Mouse (Mus musculus): ENCODE measurements around the gene Rpl23a. TPM values are rescaled to one million over a fixed set of nuclear protein-coding genes. Genes with fewer than 3 reads are reported as not detected.

Rpl23a gene
- polyA plus RNA-seq, 1 experiment from 2014 or later = 1,263 TPM

GRCm38 (mm10) chr11:78177903-78178858, 5.2 kb downstream of the Rpl23a start:
- H3K9ac ChIP-seq (ENCODE audit: low read length) = peak overlapping the region; percentile 88
- no peaks in the 10 kb centered on the region for H3K27me3 ChIP-seq (ENCODE audit: control insufficient read depth, insufficient read depth, low read length)
- H3K4me2 ChIP-seq (ENCODE audit: low read depth, low read length) = peak overlapping the region; percentile 94
- H3K4me1 ChIP-seq (ENCODE audit: control insufficient read depth, insufficient read depth, low read length) = peaks cover 49% of the 10 kb centered on the region
- H3K9me3 ChIP-seq (replicated peaks; ENCODE audit: control insufficient read depth, low read length) = no peaks in the 10 kb centered on the region
- ATAC-seq (ENCODE audit: insufficient read depth, low FRiP score) = peak; percentile 89
- WGBS = under 1% methylated on average over 68 of the region's 84 CpGs
- peaks cover 8% of the 10 kb centered on the region; the same call in 1 of the 2 replicates for H3K36me3 ChIP-seq (ENCODE audit: control insufficient read depth, insufficient read depth, low read length)
- peak overlapping the region; percentile 99 for H3K27ac ChIP-seq (ENCODE audit: low read length)
- H3K4me3 ChIP-seq (replicated peaks; ENCODE audit: low read length) = peak overlapping the region; percentile 70

- Histone ChIP-seq H3K36me3 (ENCODE audit: control insufficient read depth, insufficient read depth, low read length) (peaks cover 8% of the 10 kb centered on the region; the same call in 1 of the 2 replicates), H3K4me2 (ENCODE audit: low read depth, low read length) (peak overlapping the region; percentile 94), H3K4me1 (ENCODE audit: control insufficient read depth, insufficient read depth, low read length) (peaks cover 52% of the 10 kb centered on the region), H3K27me3 (ENCODE audit: control insufficient read depth, insufficient read depth, low read length) (no peaks in the 10 kb centered on the region), H3K4me3 (replicated peaks; ENCODE audit: low read length) (peak overlapping the region; percentile 70), H3K9ac (ENCODE audit: low read length) (peak overlapping the region; percentile 88), H3K9me3 (replicated peaks; ENCODE audit: control insufficient read depth, low read length) (no peaks in the 10 kb centered on the region), H3K27ac (ENCODE audit: low read length) (peak overlapping the region; percentile 99)
- WGBS = 2% methylated on average over 10 of the region's 10 CpGs
- peak; percentile 12; the same call in 1 of the 2 replicates for ATAC-seq (ENCODE audit: insufficient read depth, low FRiP score)
Observed at GRCm38 (mm10) chr11:78177437-78177836, 5.9 kb downstream of the Rpl23a start.

- H3K4me1 ChIP-seq (ENCODE audit: control insufficient read depth, insufficient read depth, low read length) = peaks cover 49% of the 10 kb centered on the region
- no peak for ATAC-seq (ENCODE audit: insufficient read depth, low FRiP score)
- peaks cover 8% of the 10 kb centered on the region; the same call in 1 of the 2 replicates for H3K36me3 ChIP-seq (ENCODE audit: control insufficient read depth, insufficient read depth, low read length)
- H3K9ac ChIP-seq (ENCODE audit: low read length) = peak overlapping the region; percentile 88
- peak overlapping the region; percentile 99 for H3K27ac ChIP-seq (ENCODE audit: low read length)
- H3K9me3 ChIP-seq (replicated peaks; ENCODE audit: control insufficient read depth, low read length) = no peaks in the 10 kb centered on the region
- no peaks in the 10 kb centered on the region for H3K27me3 ChIP-seq (ENCODE audit: control insufficient read depth, insufficient read depth, low read length)
- WGBS = under 1% methylated on average over 23 of the region's 23 CpGs
- peak overlapping the region; percentile 70 for H3K4me3 ChIP-seq (replicated peaks; ENCODE audit: low read length)
- H3K4me2 ChIP-seq (ENCODE audit: low read depth, low read length) = peak overlapping the region; percentile 94
Observed at GRCm38 (mm10) chr11:78176905-78177331, 6.5 kb downstream of the Rpl23a start.

- peak; percentile 67 for ATAC-seq (ENCODE audit: insufficient read depth, low FRiP score)
Observed at GRCm38 (mm10) chr11:78176402-78176862, 7.0 kb downstream of the Rpl23a start, which contains the start of the genes Nek8 and Tlcd1. Nek8 (minus strand) TSS chr11:78176675. Tlcd1 (plus strand) TSS chr11:78176711.

GRCm38 (mm10) chr11:78175771-78176401, 7.5 kb downstream of the Rpl23a start:
- Histone ChIP-seq H3K27ac (ENCODE audit: low read length) (peak overlapping the region; percentile 99), H3K27me3 (ENCODE audit: control insufficient read depth, insufficient read depth, low read length) (no peaks in the 10 kb centered on the region), H3K4me1 (ENCODE audit: control insufficient read depth, insufficient read depth, low read length) (peaks cover 42% of the 10 kb centered on the region), H3K9ac (ENCODE audit: low read length) (peak overlapping the region; percentile 88), H3K4me3 (replicated peaks; ENCODE audit: low read length) (peak overlapping the region; percentile 70), H3K9me3 (replicated peaks; ENCODE audit: control insufficient read depth, low read length) (no peaks in the 10 kb centered on the region), H3K36me3 (ENCODE audit: control insufficient read depth, insufficient read depth, low read length) (0 out of 2 replicates have a peak, but pooled peaks cover 5% of the 10 kb centered on the region), H3K4me2 (ENCODE audit: low read depth, low read length) (peak overlapping the region; percentile 94)
- WGBS = under 1% methylated on average over 9 of the region's 10 CpGs
- ATAC-seq (ENCODE audit: insufficient read depth, low FRiP score) = no peak

More at GRCm38 (mm10) chr11:78176402-78176862, 7.0 kb downstream of the Rpl23a start, which contains the start of the genes Nek8 and Tlcd1:
- Histone ChIP-seq H3K4me2 (ENCODE audit: low read depth, low read length) (peak within 1 kb of the TSS; percentile 94), H3K4me1 (ENCODE audit: control insufficient read depth, insufficient read depth, low read length) (peaks cover 45% of the 10 kb centered on the region), H3K36me3 (ENCODE audit: control insufficient read depth, insufficient read depth, low read length) (0 out of 2 replicates have a peak, but pooled peaks cover 5% of the 10 kb centered on the region), H3K27me3 (ENCODE audit: control insufficient read depth, insufficient read depth, low read length) (no peaks in the 10 kb centered on the region), H3K9ac (ENCODE audit: low read length) (peak within 1 kb of the TSS; percentile 88), H3K27ac (ENCODE audit: low read length) (peak within 1 kb of the TSS; percentile 99), H3K9me3 (replicated peaks; ENCODE audit: control insufficient read depth, low read length) (no peaks in the 10 kb centered on the region), H3K4me3 (replicated peaks; ENCODE audit: low read length) (peak within 1 kb of the TSS; percentile 70)
- WGBS = under 1% methylated on average over 32 of the region's 32 CpGs

GRCm38 (mm10) chr11:78174506-78174905, 8.9 kb downstream of the Rpl23a start:
- H3K36me3 ChIP-seq (ENCODE audit: control insufficient read depth, insufficient read depth, low read length) = no peaks in the 10 kb centered on the region
- no peaks in the 10 kb centered on the region for H3K9me3 ChIP-seq (replicated peaks; ENCODE audit: control insufficient read depth, low read length)
- H3K4me2 ChIP-seq (ENCODE audit: low read depth, low read length) = no peak overlapping the region
- no peak overlapping the region for H3K4me3 ChIP-seq (replicated peaks; ENCODE audit: low read length)
- no peak overlapping the region for H3K9ac ChIP-seq (ENCODE audit: low read length)
- H3K27me3 ChIP-seq (ENCODE audit: control insufficient read depth, insufficient read depth, low read length) = no peaks in the 10 kb centered on the region
- H3K27ac ChIP-seq (ENCODE audit: low read length) = no peak overlapping the region
- 86% methylated on average over 3 of the region's 3 CpGs for WGBS
- H3K4me1 ChIP-seq (ENCODE audit: control insufficient read depth, insufficient read depth, low read length) = peaks cover 28% of the 10 kb centered on the region
- ATAC-seq (ENCODE audit: insufficient read depth, low FRiP score) = no peak

- ATAC-seq (ENCODE audit: insufficient read depth, low FRiP score) = no peak
- Histone ChIP-seq H3K4me3 (replicated peaks; ENCODE audit: low read length) (no peak overlapping the region), H3K36me3 (ENCODE audit: control insufficient read depth, insufficient read depth, low read length) (no peaks in the 10 kb centered on the region), H3K27me3 (ENCODE audit: control insufficient read depth, insufficient read depth, low read length) (no peaks in the 10 kb centered on the region), H3K4me2 (ENCODE audit: low read depth, low read length) (no peak overlapping the region), H3K4me1 (ENCODE audit: control insufficient read depth, insufficient read depth, low read length) (peaks cover 20% of the 10 kb centered on the region), H3K9ac (ENCODE audit: low read length) (no peak overlapping the region), H3K9me3 (replicated peaks; ENCODE audit: control insufficient read depth, low read length) (no peaks in the 10 kb centered on the region), H3K27ac (ENCODE audit: low read length) (no peak overlapping the region)
- 82% methylated on average over 19 of the region's 19 CpGs for WGBS
Observed at GRCm38 (mm10) chr11:78172748-78173383, 10.5 kb downstream of the Rpl23a start.

GRCm38 (mm10) chr11:78172034-78172747, 11.2 kb downstream of the Rpl23a start:
- Histone ChIP-seq H3K4me2 (ENCODE audit: low read depth, low read length) (no peak overlapping the region), H3K4me1 (ENCODE audit: control insufficient read depth, insufficient read depth, low read length) (peaks cover 15% of the 10 kb centered on the region), H3K9ac (ENCODE audit: low read length) (no peak overlapping the region), H3K9me3 (replicated peaks; ENCODE audit: control insufficient read depth, low read length) (no peaks in the 10 kb centered on the region), H3K27ac (ENCODE audit: low read length) (no peak overlapping the region), H3K27me3 (ENCODE audit: control insufficient read depth, insufficient read depth, low read length) (no peaks in the 10 kb centered on the region), H3K4me3 (replicated peaks; ENCODE audit: low read length) (no peak overlapping the region), H3K36me3 (ENCODE audit: control insufficient read depth, insufficient read depth, low read length) (no peaks in the 10 kb centered on the region)
- no peak for ATAC-seq (ENCODE audit: insufficient read depth, low FRiP score)
- 82% methylated on average over 16 of the region's 16 CpGs for WGBS
